Mouse (Mus musculus): ENCODE measurements around the gene Ptpn14. TPM values are rescaled to one million over a fixed set of nuclear protein-coding genes. Genes with fewer than 3 reads are reported as not detected.
"Not testable (repeated sequence)": the region's sequence is repeated elsewhere in the genome, so short reads cannot be mapped to it uniquely, and the experiment has no call there.

Gene Ptpn14
- 10 to 100 TPM; 34.4 to 35.2 TPM for total RNA-seq (2021)

GRCm38 (mm10) chr1:189727884-189728783, at the start of gene Ptpn14:
TSS of gene Ptpn14 (plus strand) at chr1:189728268.
- DNase-seq = peak; percentile 90 to 91
- intact Hi-C loops (cut with DNase I) = loop anchor here (2.0 kb wide), 1 partner anchor 91 kb away; no protein-coding TSS in a partner anchor

- peak; percentile 52 to 58 for DNase-seq
- intact Hi-C loops (cut with DNase I) = loop anchor here (5.0 kb wide), 1 partner anchor 248 kb away; no protein-coding TSS in a partner anchor
Measured at GRCm38 (mm10) chr1:189679555-189679954, 48.5 kb upstream of the Ptpn14 start.

GRCm38 (mm10) chr1:189684786-189685415, 43.2 kb upstream of the Ptpn14 start:
- no peak for DNase-seq
- intact Hi-C loops (cut with DNase I) = no loop called here

- intact Hi-C loops (cut with DNase I) = no loop called here
Measured at GRCm38 (mm10) chr1:189686025-189686424, 42.0 kb upstream of the Ptpn14 start.

GRCm38 (mm10) chr1:189687654-189688387, 40.2 kb upstream of the Ptpn14 start, which contains the start of gene Cenpf:
TSS of gene Cenpf (minus strand) at chr1:189688086.
- peak; percentile 99 for DNase-seq
- intact Hi-C loops (cut with DNase I) = no loop called here

More at GRCm38 (mm10) chr1:189686025-189686424, 42.0 kb upstream of the Ptpn14 start:
- DNase-seq = no peak

GRCm38 (mm10) chr1:189688388-189688750, 39.7 kb upstream of the Ptpn14 start:
- intact Hi-C loops (cut with DNase I) = no loop called here
- DNase-seq = no peak

- intact Hi-C loops (cut with DNase I) = no loop called here
- no peak for DNase-seq
Measured at GRCm38 (mm10) chr1:189689050-189689833, 38.8 kb upstream of the Ptpn14 start.

GRCm38 (mm10) chr1:189692442-189692841, 35.6 kb upstream of the Ptpn14 start:
- intact Hi-C loops (cut with DNase I); DNase-seq: not testable (repeated sequence)

- DNase-seq = no peak
- intact Hi-C loops (cut with DNase I) = no loop called here
Measured at GRCm38 (mm10) chr1:189694391-189694790, 33.7 kb upstream of the Ptpn14 start.

- intact Hi-C loops (cut with DNase I) = no loop called here
Measured at GRCm38 (mm10) chr1:189695321-189695720, 32.7 kb upstream of the Ptpn14 start.

GRCm38 (mm10) chr1:189698416-189698815, 29.7 kb upstream of the Ptpn14 start:
- DNase-seq = peak; percentile 74 to 80
- intact Hi-C loops (cut with DNase I) = no loop called here

More at GRCm38 (mm10) chr1:189695321-189695720, 32.7 kb upstream of the Ptpn14 start:
- DNase-seq = no peak

GRCm38 (mm10) chr1:189700186-189700585, 27.9 kb upstream of the Ptpn14 start:
- no peak for DNase-seq
- intact Hi-C loops (cut with DNase I) = loop anchor here (2.0 kb wide), 2 partner anchors 183 to 273 kb away; no protein-coding TSS in a partner anchor

- peak; percentile 76 to 84 for DNase-seq
- intact Hi-C loops (cut with DNase I) = loop anchor here (1.0 to 2.0 kb wide), 3 partner anchors 182 to 272 kb away; no protein-coding TSS in a partner anchor
Measured at GRCm38 (mm10) chr1:189700990-189701389, 27.1 kb upstream of the Ptpn14 start.

- intact Hi-C loops (cut with DNase I) = no loop called here
- no peak for DNase-seq
Measured at GRCm38 (mm10) chr1:189703156-189703555, 24.9 kb upstream of the Ptpn14 start.

GRCm38 (mm10) chr1:189703591-189703990, 24.5 kb upstream of the Ptpn14 start:
- intact Hi-C loops (cut with DNase I) = no loop called here
- DNase-seq = no peak

GRCm38 (mm10) chr1:189706040-189706645, 21.9 kb upstream of the Ptpn14 start:
- DNase-seq = no peak
- intact Hi-C loops (cut with DNase I) = no loop called here

GRCm38 (mm10) chr1:189707014-189707413, 21.1 kb upstream of the Ptpn14 start:
- intact Hi-C loops (cut with DNase I) = no loop called here
- DNase-seq = no peak

GRCm38 (mm10) chr1:189707419-189707818, 20.6 kb upstream of the Ptpn14 start:
- intact Hi-C loops (cut with DNase I) = no loop called here
- DNase-seq = no peak

GRCm38 (mm10) chr1:189709001-189709400, 19.1 kb upstream of the Ptpn14 start:
- no peak for DNase-seq
- intact Hi-C loops (cut with DNase I) = no loop called here

Measured in heart, postnatal 10 days (tissue).